Mouse (Mus musculus) embryo, embryonic 10 days (tissue): ENCODE results near the gene Phox2a.

Experiments used
- DNase-seq: peaks from one replicate; pipeline ENCODE4 v3.0.0-alpha.2; 2015; ENCODE audit warnings: low spot score

The Phox2a gene

DNA sequence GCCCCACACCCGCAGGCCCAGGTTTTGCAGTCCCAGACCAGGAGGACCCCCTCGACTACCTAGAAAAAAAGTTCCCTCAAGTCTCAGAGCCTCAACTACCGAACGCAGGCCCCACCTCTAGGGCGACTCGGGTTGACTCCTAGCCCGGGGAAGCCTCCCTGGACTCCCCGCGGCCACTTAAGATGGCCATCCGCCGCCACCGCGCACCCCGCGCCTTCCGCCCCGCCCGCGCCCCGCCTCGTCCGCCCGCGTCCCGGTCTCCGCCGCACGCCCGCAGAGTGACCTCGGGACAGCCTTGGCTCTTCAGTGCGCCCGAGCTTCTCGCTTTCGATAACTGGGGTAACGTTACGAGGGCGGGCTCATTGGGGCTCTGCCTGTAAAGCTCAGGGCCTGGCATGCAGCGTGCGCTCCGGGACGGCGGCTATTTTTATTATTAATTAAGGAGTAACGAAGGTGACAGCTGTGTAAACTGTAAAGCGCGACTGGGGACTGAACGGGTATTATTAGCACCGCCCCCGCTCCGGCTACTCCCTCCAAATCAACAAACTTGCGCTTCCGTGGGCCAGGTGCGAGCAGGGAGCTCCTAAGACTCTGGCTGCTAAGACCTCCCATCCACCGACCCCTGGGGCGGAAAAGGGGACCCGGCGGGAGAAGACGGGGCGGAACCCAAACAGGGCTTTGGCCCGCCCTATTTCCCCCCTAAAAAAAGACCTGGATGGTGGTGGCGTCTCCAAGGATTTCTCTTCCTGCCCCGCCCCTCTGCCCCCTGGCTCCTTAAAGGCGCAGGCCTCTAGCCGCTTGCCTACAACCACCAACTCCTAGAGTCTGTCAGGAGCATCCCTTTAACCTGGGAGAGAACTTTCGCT, 19.7 kb downstream of the Phox2a start, which contains the start of gene Inppl1:
Inppl1 (minus strand) TSS at position 624 of the 866 bp plus-strand sequence.
- peak; percentile 88 for DNase-seq

DNA sequence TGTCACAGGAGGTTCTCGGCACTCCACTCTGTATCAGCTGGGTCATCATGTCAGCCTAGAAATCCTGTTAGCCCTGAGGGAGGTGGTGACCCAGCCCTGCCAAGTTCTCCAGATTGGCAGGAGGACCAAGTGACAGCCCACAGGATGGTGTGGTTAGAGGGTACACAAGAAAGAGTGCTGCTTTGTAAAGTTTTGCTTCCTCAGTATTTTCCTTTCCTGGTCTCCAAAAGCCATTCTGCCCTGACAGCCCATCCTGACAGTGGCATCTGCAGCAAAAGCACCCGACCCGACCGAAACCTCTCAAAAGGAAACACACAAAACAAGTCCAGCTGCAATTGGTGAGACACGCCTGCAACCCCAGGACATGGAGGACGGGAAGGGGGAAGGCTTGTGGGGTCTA, 26.1 kb downstream of the Phox2a start:
- DNase-seq, result no peak

DNA sequence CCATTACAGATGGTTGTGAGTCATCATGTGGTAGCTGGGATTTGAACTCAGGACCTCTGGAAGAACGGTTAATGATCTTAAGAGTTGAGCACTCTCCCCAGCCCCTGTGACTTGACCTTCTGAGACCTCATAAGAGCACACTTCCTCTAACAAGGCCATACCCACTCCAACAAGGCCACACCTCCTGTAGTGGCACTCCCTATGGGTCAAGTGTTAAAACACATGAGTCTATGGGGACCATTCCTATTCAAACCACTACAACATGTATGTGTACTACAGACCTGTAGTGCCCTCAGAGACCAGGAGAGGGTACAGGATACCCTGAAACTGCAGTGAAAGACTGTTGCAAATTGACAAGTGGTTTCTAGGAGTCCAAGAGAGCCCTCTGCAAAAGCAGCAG, 29.8 kb downstream of the Phox2a start:
- no peak for DNase-seq

DNA sequence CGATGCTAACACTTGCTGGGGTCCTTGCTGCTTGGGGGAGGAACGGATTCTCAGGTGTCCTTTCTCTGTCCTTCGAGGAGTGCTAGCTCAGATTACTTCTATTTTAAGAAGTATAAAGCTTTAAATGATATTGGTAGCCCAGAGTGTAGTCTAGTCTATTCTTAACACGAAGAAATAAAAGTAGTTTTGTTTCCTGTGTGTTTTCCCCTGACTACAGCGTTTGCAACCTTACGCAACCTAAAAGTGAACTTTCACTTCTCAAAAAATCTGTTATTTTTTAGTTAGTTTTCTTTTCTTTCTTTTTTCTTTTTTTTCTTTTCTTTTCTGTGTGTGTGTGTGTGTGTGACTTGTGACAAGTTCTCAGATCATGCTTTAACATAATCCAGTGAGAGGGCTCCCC, 33.6 kb downstream of the Phox2a start:
- no peak for DNase-seq

DNA sequence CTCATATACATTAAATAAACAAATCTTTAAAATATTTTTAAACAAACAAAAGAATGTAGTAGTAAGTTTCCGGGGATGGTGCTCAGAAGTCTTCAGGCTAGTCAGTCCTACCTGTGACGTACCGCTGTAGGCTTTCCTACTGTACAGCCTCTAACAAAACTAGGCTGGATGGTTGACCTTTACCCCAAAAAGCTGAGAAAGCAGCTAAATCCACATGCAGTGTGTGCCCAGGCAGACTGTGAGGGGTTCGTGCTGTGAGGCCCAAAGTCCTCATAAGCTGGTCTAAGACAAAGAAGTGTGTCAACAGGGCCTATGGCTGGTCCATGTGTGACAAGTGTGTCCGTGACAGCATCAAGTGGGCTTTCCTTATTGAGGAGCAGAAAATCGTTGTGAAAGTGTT, 34.7 kb downstream of the Phox2a start:
- no peak for DNase-seq

DNA sequence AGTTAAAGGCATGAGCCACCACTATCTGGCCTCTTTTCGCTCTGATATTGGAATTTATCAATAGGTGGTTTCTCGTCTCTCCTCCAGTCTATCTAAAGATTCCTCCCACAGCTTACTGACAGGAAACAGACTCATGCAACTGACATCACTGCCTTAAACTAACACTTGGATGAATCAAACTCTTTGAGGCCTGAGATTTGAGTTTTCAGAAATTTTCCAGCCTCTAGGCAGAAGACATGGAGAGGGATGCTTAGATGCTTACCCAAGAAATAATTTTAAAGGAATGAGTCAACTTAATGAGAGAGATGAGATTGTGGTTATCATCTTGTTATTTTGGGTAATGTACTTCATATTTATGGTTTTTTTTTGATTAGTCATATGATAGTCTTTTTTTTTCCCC, 35.7 kb downstream of the Phox2a start:
- DNase-seq, result no peak

DNA sequence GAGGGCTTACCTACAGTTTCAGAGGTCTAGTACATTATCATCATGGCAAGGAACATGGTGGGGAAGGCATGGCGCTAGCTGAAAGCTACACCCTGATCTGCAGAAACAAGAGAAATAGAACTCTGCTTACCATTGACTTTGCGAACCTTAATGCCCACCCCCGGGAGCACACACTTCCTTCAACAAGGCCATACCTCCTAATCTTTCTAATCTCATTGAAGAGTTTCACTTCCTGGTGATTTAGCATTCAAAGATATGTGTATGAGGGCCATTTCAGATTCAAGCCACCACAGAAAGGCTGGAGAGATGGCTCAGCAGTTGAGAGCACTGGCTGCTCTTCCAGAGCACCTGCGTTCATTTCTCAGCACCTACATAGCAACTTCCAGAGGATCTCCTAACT, 39.0 kb downstream of the Phox2a start, which contains the start of gene Folr2:
Folr2 (minus strand) TSS at position 101 of the 400 bp plus-strand sequence.
- DNase-seq, result no peak

DNA sequence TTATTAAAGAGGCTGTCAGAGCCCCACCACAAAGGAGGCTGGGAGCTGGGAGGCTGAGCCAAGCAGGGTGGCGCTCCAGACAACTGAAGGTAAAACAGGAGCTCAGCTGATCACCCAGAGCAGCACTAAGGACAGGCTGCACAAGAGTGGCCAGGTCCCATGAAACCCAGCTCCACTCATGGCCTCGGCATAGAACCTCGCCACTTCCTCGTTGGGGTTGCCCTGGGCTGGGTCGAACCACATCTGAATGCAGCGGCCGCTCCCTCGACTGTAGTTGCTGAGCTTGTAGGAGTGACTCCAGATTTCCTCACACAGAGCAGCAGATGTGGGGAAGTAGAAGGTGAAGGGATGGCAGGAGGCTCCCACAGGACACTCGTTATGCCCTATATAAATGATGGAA, 40.2 kb downstream of the Phox2a start:
- no peak for DNase-seq

DNA sequence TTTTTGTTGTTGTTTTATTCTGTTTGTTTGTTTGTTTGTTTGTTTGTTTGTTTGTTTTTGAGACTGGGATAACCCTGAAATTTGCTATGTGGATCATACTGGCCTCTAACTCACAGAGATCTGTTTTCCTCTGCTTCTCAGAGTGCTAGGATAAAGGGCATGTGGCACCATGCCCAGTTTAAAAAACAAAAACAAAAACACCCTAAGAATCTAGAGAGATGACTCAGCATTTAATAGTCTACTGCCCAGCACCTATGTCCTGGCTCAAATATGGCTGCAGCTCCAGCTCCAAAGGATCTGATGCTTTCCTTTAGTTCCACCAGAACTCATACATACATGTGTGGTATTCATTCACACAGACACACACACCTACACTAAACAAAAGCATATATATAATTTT, 42.9 kb downstream of the Phox2a start:
- DNase-seq, result no peak

DNA sequence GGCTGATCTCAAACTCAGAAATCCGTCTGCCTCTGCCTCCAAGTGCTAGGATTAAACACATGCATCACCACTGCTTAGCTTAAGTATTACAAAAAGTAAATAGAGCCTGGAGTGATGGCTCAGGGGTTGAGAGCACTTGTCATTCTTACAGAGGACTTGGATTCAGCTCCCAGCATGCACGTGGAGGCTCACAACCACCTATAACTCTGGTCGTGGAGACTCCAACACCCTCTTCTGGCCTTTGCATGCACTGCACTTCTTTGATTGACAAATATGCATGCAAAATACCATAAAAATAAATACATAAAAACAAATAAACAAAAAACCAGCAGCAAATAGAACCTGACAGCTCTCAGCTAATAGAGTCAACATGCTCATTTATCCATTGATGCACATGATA, 44.2 kb downstream of the Phox2a start:
- no peak for DNase-seq

DNA sequence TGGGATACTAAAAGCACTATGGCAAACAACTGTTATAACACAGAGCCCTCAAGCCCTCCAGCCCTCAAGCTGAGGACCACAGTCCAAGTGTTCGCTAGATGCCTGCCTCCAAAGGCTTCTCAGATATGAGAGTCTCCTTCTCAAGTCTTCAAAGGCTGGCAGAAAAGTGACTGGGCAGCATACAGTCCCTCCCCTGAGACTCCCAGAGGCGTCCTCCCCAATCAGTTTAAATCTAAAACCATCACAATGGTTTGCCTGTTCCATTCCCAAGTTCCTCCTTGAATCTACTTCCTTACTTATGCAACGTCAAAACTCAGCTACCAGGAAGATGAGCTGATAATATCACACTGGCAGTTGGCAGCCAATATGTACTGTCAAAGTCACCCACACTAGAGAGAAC, 45.3 kb downstream of the Phox2a start, which contains the start of gene Anapc15:
Anapc15 (plus strand) TSS at position 301 of the 400 bp plus-strand sequence.
- no peak for DNase-seq

DNA sequence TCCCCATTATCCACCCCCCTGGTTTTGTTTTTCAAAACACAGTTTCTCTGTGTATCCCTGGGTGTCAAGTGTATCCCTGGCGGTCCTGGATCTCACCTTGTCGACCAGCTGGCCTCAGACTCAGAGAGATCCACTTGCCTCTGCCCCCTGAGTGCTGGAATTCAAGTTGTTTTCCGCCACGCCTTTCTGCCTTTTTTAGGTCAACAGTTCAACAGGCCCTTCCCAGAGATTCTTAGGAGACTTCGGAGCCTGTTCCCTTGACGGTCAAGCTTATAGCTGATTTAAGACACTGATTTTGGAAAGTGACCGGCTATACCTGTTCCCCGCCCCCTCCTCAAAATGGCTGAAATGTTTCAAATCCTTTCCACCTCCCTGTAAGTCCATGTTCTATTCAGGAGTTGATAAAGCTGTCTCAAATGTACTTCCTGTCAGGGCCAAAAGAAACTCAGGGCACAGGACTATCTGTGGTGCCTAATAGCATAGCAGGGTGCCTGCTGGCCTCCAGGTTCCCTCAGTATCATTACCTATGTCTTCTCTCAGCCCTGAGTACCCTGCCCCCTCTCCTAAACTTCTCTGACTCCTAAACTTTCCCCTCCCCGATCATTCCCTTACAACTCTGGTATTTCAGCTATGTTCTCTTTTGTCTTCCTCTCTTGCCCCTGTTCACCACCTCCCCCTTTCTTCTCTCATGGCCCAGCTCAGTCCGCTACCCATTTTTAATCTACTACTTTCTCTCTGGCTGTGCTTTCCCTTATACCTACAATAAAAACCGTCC, 48.6 kb downstream of the Phox2a start:
- DNase-seq, result no peak

DNA sequence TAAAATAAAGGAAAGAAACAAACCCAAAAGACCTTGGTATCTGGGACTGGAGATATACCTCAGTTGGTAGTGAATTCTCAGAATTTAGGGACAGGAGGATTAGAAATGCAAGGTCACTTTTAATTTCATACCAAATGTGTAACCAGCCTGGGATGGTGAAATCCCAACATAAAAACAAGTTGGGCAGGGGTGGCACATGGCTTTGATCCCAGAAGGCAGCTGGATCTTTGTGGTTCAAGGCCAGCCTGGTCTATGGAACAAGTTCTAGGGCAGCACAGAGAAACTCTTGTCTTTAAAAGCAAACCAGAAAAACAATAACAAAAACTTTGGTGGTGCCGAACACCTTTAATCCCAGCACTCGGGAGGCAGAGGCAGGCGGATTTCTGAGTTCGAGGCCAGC, 49.4 kb downstream of the Phox2a start:
- DNase-seq, result no peak

DNA sequence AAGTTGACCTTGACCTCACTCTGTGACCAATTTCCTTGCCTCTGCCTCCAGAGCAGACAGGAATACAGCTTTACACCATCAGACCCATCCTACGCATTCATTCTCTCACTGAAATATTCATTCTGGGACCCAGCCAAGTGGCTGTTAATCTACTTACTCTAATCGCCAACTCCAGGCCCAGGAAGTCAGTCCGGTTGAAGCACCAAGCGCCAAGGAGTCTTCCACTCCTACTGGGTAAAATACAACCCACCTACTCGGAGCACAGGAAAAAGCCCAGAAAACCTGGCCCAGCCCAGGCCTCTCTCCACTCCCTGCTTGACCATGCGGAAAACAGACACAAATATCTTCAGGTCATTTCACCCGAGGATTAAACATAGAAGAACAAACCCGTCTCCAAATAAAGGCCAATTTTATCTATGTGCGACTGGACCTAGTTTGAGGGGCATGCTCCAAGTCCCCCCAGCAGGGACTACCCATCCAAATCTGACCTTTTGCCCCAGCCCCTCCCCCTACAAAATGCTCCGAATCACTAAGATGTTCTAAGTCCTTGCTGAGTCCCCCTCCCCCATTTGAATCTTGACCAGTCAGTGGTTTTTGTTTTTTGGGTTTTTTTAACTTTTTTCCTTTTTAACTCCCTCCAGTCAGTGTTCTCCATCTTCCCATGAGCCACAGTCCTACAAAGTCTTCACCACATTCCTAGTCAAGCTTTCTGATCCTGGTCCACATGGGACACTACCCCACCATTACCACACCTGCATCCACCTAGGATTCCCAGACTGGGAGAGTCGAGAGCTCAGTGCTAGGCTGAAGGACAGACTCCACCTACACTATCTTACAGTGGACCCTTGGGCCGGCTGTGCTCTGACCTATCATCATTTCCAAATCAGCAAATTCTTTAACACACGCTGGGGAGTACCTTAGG, 50.4 kb downstream of the Phox2a start:
- DNase-seq, result no peak

DNA sequence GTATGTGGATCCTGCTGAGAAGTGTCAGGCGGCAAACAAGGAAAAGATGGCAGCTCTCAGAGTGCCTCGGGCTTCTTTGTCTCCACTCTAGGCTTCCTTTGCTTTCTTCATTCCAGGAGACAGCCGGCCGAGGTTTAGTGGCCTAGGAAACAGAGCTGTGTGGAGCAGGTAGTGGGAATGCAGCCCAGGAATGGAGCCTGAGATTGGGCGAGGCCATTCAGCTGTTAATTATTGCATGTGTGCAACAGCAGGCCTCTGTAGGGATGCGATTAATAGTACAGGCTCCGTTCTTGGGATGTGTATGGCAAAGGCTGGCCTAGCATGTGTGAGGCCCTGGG, 51.0 kb downstream of the Phox2a start:
- DNase-seq, result no peak

DNA sequence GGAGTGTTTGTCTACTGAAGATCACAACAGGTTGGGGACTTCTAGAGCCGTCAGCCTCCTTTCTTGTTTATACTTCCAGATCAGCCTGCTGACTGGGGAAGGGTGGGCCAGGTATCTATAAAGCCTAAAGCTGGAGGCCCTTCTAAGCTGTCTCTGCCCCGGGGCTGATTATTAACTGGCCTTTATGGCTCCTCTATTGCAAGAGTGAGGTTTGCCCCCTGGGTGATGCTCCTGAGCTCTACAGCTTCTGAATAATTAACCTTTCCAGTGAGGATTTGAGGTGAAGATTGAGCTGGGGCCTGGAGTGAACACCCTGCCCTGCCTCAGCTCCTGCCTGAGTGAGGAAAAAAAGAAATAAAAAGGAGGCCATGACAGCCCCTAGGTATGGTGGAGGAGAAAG, 52.5 kb downstream of the Phox2a start, which contains the start of gene Folr1:
Folr1 (minus strand) TSS at position 160 of the 400 bp plus-strand sequence.
- no peak for DNase-seq

DNA sequence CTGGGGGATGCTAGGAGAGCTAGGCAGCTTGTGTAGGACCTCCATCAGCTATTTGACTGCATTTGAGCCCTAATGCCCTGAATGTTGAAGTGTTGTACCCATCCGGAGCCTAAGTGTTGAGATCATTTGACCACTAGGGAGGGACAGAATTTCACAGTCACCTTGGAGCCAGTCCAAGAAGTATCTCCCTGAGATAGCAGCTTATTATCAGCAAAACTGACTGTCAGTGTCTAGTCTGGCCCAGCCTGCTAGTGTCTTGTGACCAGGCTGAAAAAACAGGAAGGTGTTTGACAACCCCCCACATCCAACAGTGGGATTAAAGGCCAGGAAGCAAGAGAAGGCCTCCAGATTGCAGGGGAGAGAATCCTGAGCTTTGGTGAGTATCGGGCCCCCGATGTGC, 53.2 kb downstream of the Phox2a start:
- no peak for DNase-seq
